Mouse (Mus musculus) embryonic facial prominence, embryonic 13.5 days (tissue): ENCODE measurements around the gene Prr5l. TPM values are rescaled to one million over a fixed set of nuclear protein-coding genes. Genes with fewer than 3 reads are reported as not detected.

ENCODE experiments used
- ATAC-seq: fragments of 200-750 bp; cut with Nextera tagmentation; 2 replicates; pipeline ENCODE4 v1.8.0; 2017; ENCODE audit warnings: low read depth; ENCODE audit not compliant: insufficient number of reproducible peaks, insufficient read depth, low FRiP score, low TSS enrichment
- H3K27ac ChIP-seq: fragments of 300-500 bp; sonication (generic); 2 replicates; pipeline ENCODE4 v1.5.1; 2015; ENCODE audit warnings: moderate library complexity, mild to moderate bottlenecking, inconsistent platforms
- H3K27me3 ChIP-seq: fragments of 300-500 bp; sonication (generic); 2 replicates; pipeline ENCODE4 v1.6.1; 2015; ENCODE audit warnings: mild to moderate bottlenecking, inconsistent platforms
- H3K36me3 ChIP-seq: fragments of 300-500 bp; sonication (generic); 2 replicates; pipeline ENCODE4 v1.6.1; 2015; ENCODE audit warnings: mild to moderate bottlenecking, inconsistent platforms
- H3K4me1 ChIP-seq: fragments of 300-500 bp; sonication (generic); 2 replicates; pipeline ENCODE4 v1.6.1; 2015; ENCODE audit warnings: inconsistent platforms
- H3K4me2 ChIP-seq: fragments of 300-500 bp; sonication (generic); 2 replicates; pipeline ENCODE4 v1.6.1; 2015; ENCODE audit warnings: moderate library complexity, mild to moderate bottlenecking, inconsistent platforms
- H3K4me3 ChIP-seq: fragments of 300-500 bp; sonication (generic); 2 replicates; pipeline ENCODE4 v1.5.1; 2015; ENCODE audit warnings: mild to moderate bottlenecking, inconsistent platforms
- H3K9ac ChIP-seq: fragments of 300-500 bp; sonication (generic); 2 replicates; pipeline ENCODE4 v1.6.1; 2015; ENCODE audit warnings: mild to moderate bottlenecking, inconsistent platforms
- H3K9me3 ChIP-seq: fragments of 300-500 bp; sonication (generic); 2 replicates; pipeline ENCODE4 v1.6.1; 2016; ENCODE audit warnings: inconsistent platforms
- WGBS: fragments of 180-500 bp; shearing (Covaris S2); methylation state at CpG from one replicate; pipeline ENCODE4 v1.1.7; 2015; ENCODE audit warnings: mixed read lengths; 5-methylcytosine and 5-hydroxymethylcytosine counted together
- polyA plus RNA-seq: library from polyadenylated mRNA; unstranded; fragments of >200 nt; fragmentation: Nextera tagmentation; extraction: Ambion mirVana; gene quantifications from 2 replicates; pipeline ENCODE4 v1.2.1, GENCODE M21; 2015

The Prr5l gene
- polyA plus RNA-seq, 1 experiment from 2014 or later, result 34.1 TPM

GRCm38 (mm10) chr2:101792130-101792529 lies 90.7 kb downstream of the Prr5l start:
- Histone ChIP-seq H3K27me3 (no peaks in the 10 kb centered on the region), H3K9ac (no peak overlapping the region), H3K4me2 (no peak overlapping the region), H3K4me1 (peaks cover 36% of the 10 kb centered on the region), H3K27ac (0 out of 2 replicates have a peak overlapping the region, but pooled peaks have one; percentile 33), H3K36me3 (no peaks in the 10 kb centered on the region), H3K9me3 (no peaks in the 10 kb centered on the region), H3K4me3 (no peak overlapping the region)
- 70% methylated on average over 4 of the region's 4 CpGs for WGBS
- no peak for ATAC-seq

- H3K4me2 ChIP-seq, result no peak overlapping the region
- no peaks in the 10 kb centered on the region for H3K9me3 ChIP-seq
- H3K9ac ChIP-seq, result no peak overlapping the region
- H3K4me3 ChIP-seq, result no peak overlapping the region
- H3K27ac ChIP-seq, result no peak overlapping the region
- WGBS, result 70% methylated on average over 5 of the region's 5 CpGs
- no peak for ATAC-seq
- H3K36me3 ChIP-seq, result 0 out of 2 replicates have a peak, but pooled peaks cover 3% of the 10 kb centered on the region
- H3K4me1 ChIP-seq, result no peaks in the 10 kb centered on the region
- H3K27me3 ChIP-seq, result no peaks in the 10 kb centered on the region
Measured at GRCm38 (mm10) chr2:101783255-101783654, 99.6 kb downstream of the Prr5l start.

- H3K36me3 ChIP-seq, result 0 out of 2 replicates have a peak, but pooled peaks cover 3% of the 10 kb centered on the region
- no peaks in the 10 kb centered on the region for H3K9me3 ChIP-seq
- H3K27me3 ChIP-seq, result no peaks in the 10 kb centered on the region
- H3K9ac ChIP-seq, result no peak overlapping the region
- 80% methylated on average over 4 of the region's 4 CpGs for WGBS
- H3K4me1 ChIP-seq, result no peaks in the 10 kb centered on the region
- ATAC-seq, result no peak
- no peak overlapping the region for H3K27ac ChIP-seq
- no peak overlapping the region for H3K4me2 ChIP-seq
- H3K4me3 ChIP-seq, result no peak overlapping the region
Measured at GRCm38 (mm10) chr2:101781357-101781777, 101.5 kb downstream of the Prr5l start.

GRCm38 (mm10) chr2:101778080-101778479 lies 104.7 kb downstream of the Prr5l start:
- Histone ChIP-seq H3K4me3 (no peak overlapping the region), H3K27me3 (no peaks in the 10 kb centered on the region), H3K4me1 (no peaks in the 10 kb centered on the region), H3K4me2 (no peak overlapping the region), H3K36me3 (0 out of 2 replicates have a peak, but pooled peaks cover 3% of the 10 kb centered on the region), H3K27ac (no peak overlapping the region), H3K9me3 (no peaks in the 10 kb centered on the region), H3K9ac (no peak overlapping the region)
- WGBS, result 88% methylated on average over 6 of the region's 6 CpGs
- ATAC-seq, result no peak

GRCm38 (mm10) chr2:101763503-101763902 lies 119.3 kb downstream of the Prr5l start:
- no peak for ATAC-seq
- H3K27ac ChIP-seq, result peak overlapping the region; percentile 86
- no peaks in the 10 kb centered on the region for H3K9me3 ChIP-seq
- WGBS, result 86% methylated on average over 5 of the region's 5 CpGs
- H3K4me1 ChIP-seq, result peaks cover 40% of the 10 kb centered on the region
- peaks cover 8% of the 10 kb centered on the region; the same call in 1 of the 2 replicates for H3K36me3 ChIP-seq
- no peak overlapping the region for H3K4me2 ChIP-seq
- H3K9ac ChIP-seq, result no peak overlapping the region
- H3K27me3 ChIP-seq, result no peaks in the 10 kb centered on the region
- H3K4me3 ChIP-seq, result no peak overlapping the region

GRCm38 (mm10) chr2:101762955-101763386 lies 119.9 kb downstream of the Prr5l start:
- no peaks in the 10 kb centered on the region for H3K9me3 ChIP-seq
- peaks cover 4% of the 10 kb centered on the region; the same call in 1 of the 2 replicates for H3K36me3 ChIP-seq
- 0 out of 2 replicates have a peak overlapping the region, but pooled peaks have one; percentile 36 for H3K9ac ChIP-seq
- no peaks in the 10 kb centered on the region for H3K27me3 ChIP-seq
- WGBS, result 55% methylated on average over 4 of the region's 4 CpGs
- H3K4me2 ChIP-seq, result peak overlapping the region; percentile 18; the same call in 1 of the 2 replicates
- ATAC-seq, result no peak
- no peak overlapping the region for H3K4me3 ChIP-seq
- H3K4me1 ChIP-seq, result peaks cover 40% of the 10 kb centered on the region
- peak overlapping the region; percentile 86 for H3K27ac ChIP-seq

- Histone ChIP-seq H3K36me3 (peaks cover 2% of the 10 kb centered on the region; the same call in 1 of the 2 replicates), H3K9me3 (no peaks in the 10 kb centered on the region), H3K9ac (no peak overlapping the region), H3K4me1 (peaks cover 44% of the 10 kb centered on the region), H3K27ac (peak overlapping the region; percentile 86), H3K27me3 (no peaks in the 10 kb centered on the region), H3K4me3 (no peak overlapping the region), H3K4me2 (peak overlapping the region; percentile 18; the same call in 1 of the 2 replicates)
- 47% methylated on average over 10 of the region's 10 CpGs for WGBS
- no peak for ATAC-seq
Measured at GRCm38 (mm10) chr2:101762405-101762804, 120.4 kb downstream of the Prr5l start.

GRCm38 (mm10) chr2:101761898-101762297 lies 120.9 kb downstream of the Prr5l start:
- H3K4me1 ChIP-seq, result peaks cover 44% of the 10 kb centered on the region
- H3K9me3 ChIP-seq, result no peaks in the 10 kb centered on the region
- H3K27ac ChIP-seq, result peak overlapping the region; percentile 86; the same call in 1 of the 2 replicates
- H3K27me3 ChIP-seq, result no peaks in the 10 kb centered on the region
- 79% methylated on average over 1 of the region's 1 CpGs for WGBS
- H3K9ac ChIP-seq, result no peak overlapping the region
- ATAC-seq, result no peak
- H3K4me2 ChIP-seq, result no peak overlapping the region
- no peak overlapping the region for H3K4me3 ChIP-seq
- no peaks in the 10 kb centered on the region for H3K36me3 ChIP-seq

- Histone ChIP-seq H3K36me3 (no peaks in the 10 kb centered on the region), H3K27ac (peak overlapping the region; percentile 75), H3K27me3 (no peaks in the 10 kb centered on the region), H3K4me3 (no peak overlapping the region), H3K4me1 (peaks cover 60% of the 10 kb centered on the region), H3K4me2 (no peak overlapping the region), H3K9me3 (no peaks in the 10 kb centered on the region), H3K9ac (no peak overlapping the region)
- no peak for ATAC-seq
- 56% methylated on average over 9 of the region's 9 CpGs for WGBS
Measured at GRCm38 (mm10) chr2:101759523-101760277, 123.1 kb downstream of the Prr5l start.

GRCm38 (mm10) chr2:101757806-101758205 lies 125.0 kb downstream of the Prr5l start:
- no peak for ATAC-seq
- Histone ChIP-seq H3K9ac (no peak overlapping the region), H3K27ac (no peak overlapping the region), H3K36me3 (no peaks in the 10 kb centered on the region), H3K4me3 (no peak overlapping the region), H3K4me2 (no peak overlapping the region), H3K27me3 (no peaks in the 10 kb centered on the region), H3K9me3 (no peaks in the 10 kb centered on the region), H3K4me1 (peaks cover 55% of the 10 kb centered on the region)
- 91% methylated on average over 1 of the region's 1 CpGs for WGBS

GRCm38 (mm10) chr2:101756069-101756753 lies 126.6 kb downstream of the Prr5l start:
- H3K9ac ChIP-seq, result no peak overlapping the region
- H3K4me1 ChIP-seq, result peaks cover 60% of the 10 kb centered on the region
- H3K27ac ChIP-seq, result peak overlapping the region; percentile 19; the same call in 1 of the 2 replicates
- no peak for ATAC-seq
- H3K36me3 ChIP-seq, result no peaks in the 10 kb centered on the region
- H3K4me2 ChIP-seq, result no peak overlapping the region
- H3K9me3 ChIP-seq, result no peaks in the 10 kb centered on the region
- no peak overlapping the region for H3K4me3 ChIP-seq
- WGBS, result 27% methylated on average over 7 of the region's 7 CpGs
- no peaks in the 10 kb centered on the region for H3K27me3 ChIP-seq
